Mouse (Mus musculus): ENCODE measurements at regions not wholly inside any gene's neighbourhood (a gene's known extent, or its start where the extent isn't known, plus 50 kb on each side); places are given as distances from the start of the nearest gene placed in this dataset.

- peak; percentile 70 for DNase-seq (ENCODE audit: low read depth)
Observed at GRCm38 (mm10) chrX:13224902-13225301, 55.9 kb upstream of the Ddx3x start.

DNA sequence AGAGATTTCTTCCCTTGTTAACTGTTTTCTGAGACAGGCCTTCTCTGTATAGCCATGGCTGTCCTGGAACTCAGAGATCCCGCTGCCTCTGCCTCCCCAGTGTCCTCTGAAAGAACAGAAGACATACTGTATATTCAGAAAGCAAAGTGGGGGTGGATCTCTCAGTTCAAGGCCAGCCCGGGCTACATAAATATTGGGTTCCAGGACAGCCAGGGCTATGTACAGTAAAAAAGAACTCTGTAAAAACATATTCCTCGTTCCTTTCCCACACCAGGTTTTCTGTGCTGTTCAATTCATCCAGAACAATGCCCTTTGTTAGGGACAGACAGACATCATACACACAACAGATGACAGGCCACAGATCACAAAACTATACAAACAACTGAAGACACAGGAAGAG is 54.3 kb upstream of the Ddx3x start:
- no peak for DNase-seq (ENCODE audit: low read depth)

DNA sequence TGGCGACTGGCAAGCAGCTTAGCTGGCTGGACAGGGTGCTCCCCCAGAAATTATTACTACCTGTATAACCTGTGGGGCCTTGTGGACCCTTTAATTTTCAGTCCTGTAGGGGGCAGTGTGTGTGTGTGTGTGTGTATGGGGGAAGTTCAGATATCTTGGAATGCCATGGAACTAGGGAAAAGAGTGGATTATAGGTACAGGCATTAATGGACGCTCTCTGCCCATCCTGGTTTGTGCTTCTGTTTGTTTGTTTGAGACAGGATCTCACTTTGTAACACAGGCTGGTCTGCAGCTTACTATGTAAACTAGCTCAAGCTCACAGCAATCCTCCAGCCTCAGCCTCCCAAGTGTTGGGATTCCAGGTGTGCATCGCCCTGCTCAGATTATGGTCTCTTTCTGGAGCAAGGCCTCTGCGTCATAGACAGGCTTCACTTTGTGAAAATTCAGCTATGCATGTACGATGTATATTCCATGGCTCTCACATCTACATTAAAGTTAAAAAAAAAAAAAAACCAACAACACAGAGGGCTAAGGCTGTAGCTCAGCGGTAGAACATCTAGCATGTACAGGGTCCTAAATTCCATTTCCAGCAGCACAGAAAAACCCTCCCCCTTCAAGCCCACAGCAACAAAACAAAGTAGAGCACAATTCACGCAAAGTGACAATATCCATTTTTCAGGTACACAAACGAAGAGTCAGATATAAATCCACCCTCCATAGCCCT is 50.7 kb upstream of the Ddx3x start:
- peak; percentile 68 for DNase-seq (ENCODE audit: low read depth)

- DNase-seq (ENCODE audit: low read depth) = peak; percentile 96
Observed at GRCm38 (mm10) chrX:13230615-13231179, 50.1 kb upstream of the Ddx3x start.

All from 416B (cell line).